Mouse (Mus musculus): ENCODE data around the gene Sec22a.

DNA sequence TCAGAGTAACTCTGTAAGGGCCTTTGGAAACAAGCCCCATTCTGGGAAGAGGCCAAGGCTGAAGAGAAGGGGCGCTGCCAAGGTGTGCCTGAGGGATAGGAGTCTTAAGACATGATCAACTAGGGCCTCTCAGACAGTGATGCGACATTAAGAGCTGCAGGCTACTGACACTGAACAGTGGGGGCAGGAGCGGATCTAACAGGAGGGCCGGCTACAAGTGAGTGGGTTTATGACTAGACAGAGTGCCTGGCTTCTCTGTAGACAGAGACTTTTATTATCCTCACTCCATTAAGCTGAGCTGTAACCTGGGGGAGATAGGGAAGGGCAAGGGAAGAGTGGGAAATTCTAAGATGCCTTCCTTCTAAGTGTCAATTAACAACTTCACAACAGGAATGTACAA is 43.0 kb upstream of the Sec22a start:
- TF ChIP-seq ZC3H11A (IDR thresholded peaks at IDR 0.05; ENCODE audit: borderline replicate concordance, low read depth, low read length) (no peak), MAFK (IDR thresholded peaks at IDR 0.05; ENCODE audit: insufficient read depth, low read depth, low read length) (no peak)
